In the genomic region with DNA sequence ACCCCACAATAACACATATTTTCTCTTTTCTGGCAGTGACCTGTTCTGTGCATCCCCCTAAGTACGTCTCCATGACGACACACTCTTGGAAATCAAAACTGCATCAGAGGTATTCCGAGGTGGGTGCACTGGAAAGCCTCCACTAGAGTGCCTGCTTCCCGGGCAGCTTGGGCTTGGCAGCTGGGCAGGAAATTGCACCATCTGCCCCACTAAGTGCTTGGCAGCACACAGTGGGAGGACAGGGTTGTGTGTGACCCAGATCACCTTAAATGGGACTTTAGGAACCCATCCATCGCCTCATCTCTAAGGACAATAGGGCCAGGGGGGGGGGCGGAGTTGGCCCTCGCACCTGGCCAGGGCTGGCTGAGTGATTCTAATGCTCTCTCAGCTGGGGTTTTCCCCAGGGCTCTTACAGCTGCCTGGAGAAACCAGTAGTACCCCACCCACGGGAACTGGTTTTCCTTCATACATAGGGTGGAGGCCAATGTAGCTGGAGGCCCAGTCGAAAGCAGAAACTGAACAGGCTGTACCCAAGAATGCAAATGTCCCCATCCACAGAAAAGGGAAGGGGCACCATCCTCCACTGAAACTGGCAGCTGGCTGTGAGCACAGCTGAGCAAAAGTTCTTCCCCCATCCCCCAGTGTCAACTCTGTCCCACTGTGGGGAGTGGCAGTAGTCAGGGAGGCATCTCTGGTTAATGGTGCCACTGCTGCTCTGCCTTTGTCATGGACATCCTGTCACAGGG, we compare ENCODE assay signal across 11 mouse cellular contexts.
A peak's percentile ranks its signal among the peaks of the same experiment; 100 is the strongest.
DNase-seq lines count a peak whose midpoint lies in the region; ATAC-seq lines count a peak whose summit lies in the region.
"Had no signal": no experiment of that assay in that cellular context is flagged by ENCODE, and none has a peak within 500 bp of the region (broad histone marks: within the 10 kb centered on the region; RNA-seq: fewer than 3 reads in every experiment).

No protein-coding gene starts in this region.

- no peak overlapping the region for H3K4me2 ChIP-seq in forebrain, embryonic 13.5 days
- H3K4me2 ChIP-seq in hindbrain, embryonic 12.5 days (replicated peaks), result no peak overlapping the region
- H3K4me2 ChIP-seq: embryonic facial prominence, embryonic 12.5 days had no signal

- no peak overlapping the region for H3K9ac ChIP-seq in forebrain, embryonic 13.5 days
- no peak overlapping the region for H3K9ac ChIP-seq in hindbrain, embryonic 12.5 days
- H3K9ac ChIP-seq: embryonic facial prominence, embryonic 12.5 days had no signal

- WGBS in forebrain, embryonic 10.5 days, result 72% methylated on average over 9 of the region's 9 CpGs
- WGBS in forebrain, embryonic 13.5 days, result 66% methylated on average over 9 of the region's 9 CpGs
- WGBS in hindbrain, embryonic 12.5 days, result 66% methylated on average over 9 of the region's 9 CpGs

- DNase-seq in forebrain, embryonic 10.5 days (ENCODE audit: extremely low spot score, low spot score), result no peak
- DNase-seq in A20 (ENCODE audit: low read depth, low spot score), result peak; percentile 86
- no peak for DNase-seq in right cerebral cortex, postnatal 36 days (ENCODE audit: low spot score in 2 of 2)
- DNase-seq in right cerebral cortex, postnatal 4 days, result no peak
- DNase-seq: adrenal gland, postnatal 10 days; midbrain, embryonic 14.5 days had no signal

- H3K9me3 ChIP-seq in forebrain, embryonic 10.5 days, result peaks cover 5% of the 10 kb centered on the region; the same call in 1 of the 2 replicates
- peaks cover 4% of the 10 kb centered on the region; the same call in 1 of the 2 replicates for H3K9me3 ChIP-seq in forebrain, embryonic 13.5 days (replicated peaks)
- H3K9me3 ChIP-seq in hindbrain, embryonic 12.5 days (replicated peaks), result peaks cover 7% of the 10 kb centered on the region; the same call in 1 of the 2 replicates
- H3K9me3 ChIP-seq: embryonic facial prominence, embryonic 12.5 days had no signal

- no peaks in the 10 kb centered on the region for H3K36me3 ChIP-seq in forebrain, embryonic 10.5 days (replicated peaks)
- H3K36me3 ChIP-seq in forebrain, embryonic 13.5 days (ENCODE audit: poor library complexity, severe bottlenecking), result no peaks in the 10 kb centered on the region
- no peaks in the 10 kb centered on the region for H3K36me3 ChIP-seq in hindbrain, embryonic 12.5 days
- H3K36me3 ChIP-seq: embryonic facial prominence, embryonic 12.5 days had no signal

- H3K27me3 ChIP-seq in forebrain, embryonic 10.5 days (ENCODE audit: poor library complexity, severe bottlenecking), result no peaks in the 10 kb centered on the region
- H3K27me3 ChIP-seq in forebrain, embryonic 13.5 days, result no peaks in the 10 kb centered on the region
- H3K27me3 ChIP-seq in hindbrain, embryonic 12.5 days, result no peaks in the 10 kb centered on the region
- H3K27me3 ChIP-seq: embryonic facial prominence, embryonic 12.5 days had no signal

- ATAC-seq in forebrain, embryonic 13.5 days, result no peak
- peak; percentile 85 for ATAC-seq in granulocyte monocyte progenitor cell, adult 5-6 weeks (replicated peaks; ENCODE audit: poor library complexity, severe bottlenecking)
- peak; percentile 92 for ATAC-seq in monocyte, adult 5-6 weeks (replicated peaks; ENCODE audit: insufficient number of reproducible peaks, low FRiP score, low TSS enrichment, poor library complexity, severe bottlenecking)
- ATAC-seq in hindbrain, embryonic 12.5 days (ENCODE audit: low FRiP score), result no peak

- 0 out of 2 replicates have a peak, but pooled peaks cover 3% of the 10 kb centered on the region for H3K4me1 ChIP-seq in forebrain, embryonic 10.5 days
- H3K4me1 ChIP-seq in forebrain, embryonic 13.5 days, result 0 out of 2 replicates have a peak, but pooled peaks cover 8% of the 10 kb centered on the region
- no peaks in the 10 kb centered on the region for H3K4me1 ChIP-seq in hindbrain, embryonic 12.5 days
- H3K4me1 ChIP-seq: embryonic facial prominence, embryonic 12.5 days had no signal

- 0 out of 2 replicates have a peak overlapping the region, but pooled peaks have one; percentile 48 for H3K27ac ChIP-seq in forebrain, embryonic 10.5 days
- H3K27ac ChIP-seq in forebrain, embryonic 13.5 days, result no peak overlapping the region
- no peak overlapping the region for H3K27ac ChIP-seq in hindbrain, embryonic 12.5 days
- H3K27ac ChIP-seq: embryonic facial prominence, embryonic 12.5 days had no signal

- no peak overlapping the region for H3K4me3 ChIP-seq in forebrain, embryonic 10.5 days
- no peak overlapping the region for H3K4me3 ChIP-seq in forebrain, embryonic 13.5 days
- H3K4me3 ChIP-seq in hindbrain, embryonic 12.5 days, result no peak overlapping the region
- H3K4me3 ChIP-seq: embryonic facial prominence, embryonic 12.5 days had no signal

Comparison
In these comparisons a context has a peak if more than half of its experiments do, and no peak if none do; other contexts are left out.
1. ATAC-seq: peak in granulocyte monocyte progenitor cell, adult 5-6 weeks (single experiment) and monocyte, adult 5-6 weeks (single experiment); none in forebrain, embryonic 13.5 days (single experiment) and hindbrain, embryonic 12.5 days (single experiment).